Mouse (Mus musculus) MEL (cell line): ENCODE results near the gene Sult2b1. TPM values are rescaled to one million over a fixed set of nuclear protein-coding genes. Genes with fewer than 3 reads are reported as not detected.

Experiments
- DNase-seq: peaks from one replicate; pipeline ENCODE4 v3.0.0; 2011; ENCODE audit warnings: low read depth, low spot score
- H3K27ac ChIP-seq: 2 replicates; pipeline ENCODE4 v1.5.1; 2012; ENCODE audit warnings: low read depth, mild to moderate bottlenecking, control low read depth, low read length, moderate library complexity; ENCODE audit not compliant: control insufficient read depth
- H3K27me3 ChIP-seq, 2 experiments: fragments of 150-350 bp in 1 of 2; sonication (generic) in 1 of 2; 2 replicates each; pipeline ENCODE4 v1.6.1; 2012; ENCODE audit warnings: low read length in 2 of 2, mild to moderate bottlenecking in 2 of 2, improper control_type of control experiment in 1 of 2, moderate library complexity in 1 of 2; ENCODE audit not compliant: insufficient read depth in 2 of 2, control insufficient read depth in 1 of 2
- H3K36me3 ChIP-seq, 2 experiments: 2 replicates each; pipeline ENCODE4 v1.6.1; 2012 to 2014; ENCODE audit warnings: low read length in 2 of 2, improper control_type of control experiment in 1 of 2, inconsistent platforms in 1 of 2, mild to moderate bottlenecking in 1 of 2; ENCODE audit not compliant: insufficient read depth in 2 of 2, control insufficient read depth in 1 of 2
- H3K4me1 ChIP-seq, 2 experiments: fragments of 150-350 bp in 1 of 2; sonication (generic) in 1 of 2; 2 replicates each; pipeline ENCODE4 v1.6.1; 2012; ENCODE audit warnings: low read length in 2 of 2, improper control_type of control experiment in 1 of 2, mild to moderate bottlenecking in 1 of 2; ENCODE audit not compliant: insufficient read depth in 2 of 2, control insufficient read depth in 1 of 2
- H3K4me3 ChIP-seq, 2 experiments: fragments of 150-350 bp in 1 of 2; sonication (generic) in 1 of 2; 2 replicates each; pipeline ENCODE4 v1.5.1; 2012; ENCODE audit warnings: low read depth in 2 of 2, low read length in 2 of 2, mild to moderate bottlenecking in 2 of 2, moderate library complexity in 2 of 2, control low read depth in 1 of 2, improper control_type of control experiment in 1 of 2; ENCODE audit not compliant: control insufficient read depth in 1 of 2, insufficient read depth in 1 of 2
- H3K79me2 ChIP-seq: 2 replicates; pipeline ENCODE4 v1.6.1; 2012; ENCODE audit warnings: mild to moderate bottlenecking, low read length, moderate library complexity; ENCODE audit not compliant: control insufficient read depth, poor library complexity, insufficient read depth
- H3K9ac ChIP-seq: 2 replicates; pipeline ENCODE4 v1.6.1; 2012; ENCODE audit warnings: low read depth, mild to moderate bottlenecking, control low read depth, low read length, moderate library complexity; ENCODE audit not compliant: control insufficient read depth, poor library complexity, severe bottlenecking
- H3K9me3 ChIP-seq: fragments of 150-350 bp; sonication (generic); replicated peaks from 2 replicates; pipeline ENCODE4 v1.6.1; 2012; ENCODE audit warnings: mild to moderate bottlenecking, low read length, improper control_type of control experiment, moderate library complexity; ENCODE audit not compliant: insufficient read depth
- ETS1 ChIP-seq: IDR thresholded peaks from 2 replicates; pipeline ENCODE4 v1.6.1; 2012; ENCODE audit warnings: low read depth, mild to moderate bottlenecking, inconsistent platforms, low read length, improper control_type of control experiment, moderate library complexity
- GATA1 ChIP-seq: IDR thresholded peaks from 2 replicates; pipeline ENCODE4 v1.6.1; 2011; ENCODE audit warnings: low read depth, low read length, improper control_type of control experiment
- JUND ChIP-seq: IDR thresholded peaks from 2 replicates; pipeline ENCODE4 v1.6.1; 2011; ENCODE audit warnings: low read depth, mild to moderate bottlenecking, improper control_type of control experiment, low read length
- KAT2A ChIP-seq: conservative IDR thresholded peaks from 2 replicates; pipeline ENCODE4 v1.6.1; 2012; ENCODE audit warnings: low read depth, low read length, improper control_type of control experiment, inconsistent platforms
- MEF2A ChIP-seq: IDR thresholded peaks from 2 replicates; pipeline ENCODE4 v1.6.1; 2014; ENCODE audit warnings: low read depth, mild to moderate bottlenecking, inconsistent platforms, low read length, improper control_type of control experiment; ENCODE audit not compliant: poor library complexity, insufficient replicate concordance, severe bottlenecking; ENCODE audit errors: extremely low read depth
- MYC ChIP-seq: IDR thresholded peaks from 2 replicates; pipeline ENCODE4 v1.6.1; 2011; ENCODE audit warnings: low read depth, mild to moderate bottlenecking, low read length, improper control_type of control experiment, moderate library complexity
- NELFE ChIP-seq: IDR thresholded peaks from 2 replicates; pipeline ENCODE4 v1.6.1; 2011; ENCODE audit warnings: low read depth, low read length, improper control_type of control experiment
- NRF1 ChIP-seq: IDR thresholded peaks from 2 replicates; pipeline ENCODE4 v1.6.1; 2014; ENCODE audit warnings: low read depth, mild to moderate bottlenecking, inconsistent platforms, low read length, improper control_type of control experiment, moderate library complexity; ENCODE audit not compliant: poor library complexity, insufficient read depth, severe bottlenecking
- POLR2A ChIP-seq, 2 experiments: IDR thresholded peaks; 2 replicates each; pipeline ENCODE4 v1.6.1; 2011 to 2012; ENCODE audit warnings: low read length in 2 of 2, mild to moderate bottlenecking in 2 of 2, control low read depth in 1 of 2, improper control_type of control experiment in 1 of 2, low read depth in 1 of 2, moderate library complexity in 1 of 2; ENCODE audit not compliant: control insufficient read depth in 1 of 2, insufficient read depth in 1 of 2, poor library complexity in 1 of 2
- POLR2AphosphoS5 ChIP-seq: IDR thresholded peaks from 2 replicates; pipeline ENCODE4 v1.6.1; 2012; ENCODE audit warnings: low read depth, borderline replicate concordance, mild to moderate bottlenecking, inconsistent platforms, low read length, moderate library complexity, mixed read lengths
- RAD21 ChIP-seq: IDR thresholded peaks from 2 replicates; pipeline ENCODE4 v1.6.1; 2011; ENCODE audit warnings: mild to moderate bottlenecking, low read depth, low read length, improper control_type of control experiment
- TBP ChIP-seq: IDR thresholded peaks from 2 replicates; pipeline ENCODE4 v1.8.0; 2011; ENCODE audit warnings: low read depth, low read length, improper control_type of control experiment
- TCF12 ChIP-seq: IDR thresholded peaks from 2 replicates; pipeline ENCODE4 v1.6.1; 2014; ENCODE audit warnings: low read depth, mild to moderate bottlenecking, inconsistent platforms, low read length, improper control_type of control experiment, moderate library complexity
- UBTF ChIP-seq: IDR thresholded peaks from 2 replicates; pipeline ENCODE4 v1.6.1; 2012; ENCODE audit warnings: low read depth, mild to moderate bottlenecking, inconsistent platforms, low read length, improper control_type of control experiment, moderate library complexity, borderline replicate concordance; ENCODE audit not compliant: insufficient read depth
- ZC3H11A ChIP-seq: IDR thresholded peaks from 2 replicates; pipeline ENCODE4 v1.6.1; 2012; ENCODE audit warnings: low read depth, mild to moderate bottlenecking, inconsistent platforms, low read length, improper control_type of control experiment
- ZKSCAN1 ChIP-seq: IDR thresholded peaks from 2 replicates; pipeline ENCODE4 v1.6.1; 2012; ENCODE audit warnings: low read depth, mild to moderate bottlenecking, inconsistent platforms, low read length, improper control_type of control experiment, moderate library complexity
- ZMIZ1 ChIP-seq: IDR thresholded peaks from 2 replicates; pipeline ENCODE4 v1.6.1; 2012; ENCODE audit warnings: low read depth, mild to moderate bottlenecking, inconsistent platforms, low read length, improper control_type of control experiment, moderate library complexity
- ZNF384 ChIP-seq: IDR thresholded peaks from 2 replicates; pipeline ENCODE4 v1.6.1; 2012; ENCODE audit warnings: low read depth, mild to moderate bottlenecking, inconsistent platforms, low read length, improper control_type of control experiment
- polyA plus RNA-seq, 2 experiments: library from polyadenylated mRNA; stranded (reverse) in 1 of 2; unstranded in 1 of 2; fragments of >175 nt in 1 of 2; fragments of >200 nt in 1 of 2; gene quantifications; 2 replicates each; pipeline versions ENCODE4 v1.2.1 to v1.2.4; 2012; ENCODE audit warnings: low replicate concordance in 2 of 2, low read depth in 1 of 2; ENCODE audit not compliant: insufficient read length in 2 of 2, insufficient read depth in 1 of 2, missing spikeins in 1 of 2
- total RNA-seq: library from RNA; depleted of rRNA; stranded (reverse); fragments of 300-350 nt; gene quantifications from 2 replicates; pipeline ENCODE4 v1.2.3, GENCODE M21; 2012

Sult2b1 gene
- total and polyA plus RNA-seq, 3 experiments: 0.08 to 0.47 TPM; not detected in 1

DNA sequence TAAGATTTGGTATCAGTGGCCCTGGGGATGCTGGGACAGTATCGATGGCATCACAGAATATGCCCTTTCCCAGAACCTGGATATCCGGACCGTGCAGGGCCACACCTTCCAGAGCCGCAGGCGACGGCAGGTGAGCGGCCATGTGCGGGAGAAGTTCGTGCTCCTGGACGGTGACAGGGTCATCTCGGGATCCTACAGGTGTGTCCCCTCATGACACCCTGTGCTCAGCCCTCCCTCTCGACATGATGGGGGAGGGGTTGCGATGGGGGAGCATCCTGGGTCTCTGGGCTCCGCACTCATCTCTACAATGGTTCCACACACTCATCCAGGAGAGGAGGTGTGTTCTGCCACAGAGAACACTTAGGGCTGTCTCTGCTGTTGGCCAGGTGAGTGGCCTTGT lies 60.7 kb downstream of the Sult2b1 start:
- H3K27ac ChIP-seq: no peak overlapping the region
- no peak overlapping the region for H3K4me3 ChIP-seq
- H3K79me2 ChIP-seq: peaks cover 13% of the 10 kb centered on the region
- H3K27me3 ChIP-seq: no peaks in the 10 kb centered on the region
- no peaks in the 10 kb centered on the region for H3K4me1 ChIP-seq
- peaks cover 2% of the 10 kb centered on the region in 2 experiments; a peak in 3 of 4 replicates for H3K36me3 ChIP-seq
- no peak for DNase-seq
- TF ChIP-seq MEF2A (no peak), UBTF (no peak), ZC3H11A (no peak), TBP (no peak), POLR2AphosphoS5 (no peak), ETS1 (no peak), JUND (no peak), MYC (no peak), NELFE (no peak)
- H3K9me3 ChIP-seq: no peaks in the 10 kb centered on the region
- no peak overlapping the region for H3K9ac ChIP-seq

- H3K4me3 ChIP-seq: no peak overlapping the region
- H3K9me3 ChIP-seq: no peaks in the 10 kb centered on the region
- H3K27ac ChIP-seq: no peak overlapping the region
- H3K9ac ChIP-seq: no peak overlapping the region
- no peaks in the 10 kb centered on the region for H3K4me1 ChIP-seq
- no peaks in the 10 kb centered on the region for H3K27me3 ChIP-seq
- no peak for TF ChIP-seq KAT2A
- no peak for TF ChIP-seq RAD21
- no peak for TF ChIP-seq GATA1
- TF ChIP-seq NRF1: no peak
- no peak for TF ChIP-seq TCF12
- no peak for TF ChIP-seq ZKSCAN1
- no peak for TF ChIP-seq ZNF384
- no peak for TF ChIP-seq ZMIZ1
- TF ChIP-seq POLR2A (IDR thresholded peaks at IDR 0.05; ENCODE audit: control insufficient read depth in 1 of 2, insufficient read depth in 1 of 2, low read depth in 1 of 2, low read length in 2 of 2, poor library complexity in 1 of 2): no peak
- peaks cover 2% of the 10 kb centered on the region in 2 experiments; a peak in 3 of 4 replicates for H3K36me3 ChIP-seq
- H3K79me2 ChIP-seq: peaks cover 18% of the 10 kb centered on the region
- no peak for DNase-seq
Observed at GRCm38 (mm10) chr7:45723301-45723700, 61.2 kb downstream of the Sult2b1 start.
